ENCODE assay signal across 8 mouse cellular contexts in genomic region chr17:24696011-24696697, GRCm38 (mm10). TPM values are rescaled to one million over a fixed set of nuclear protein-coding genes. Genes with fewer than 3 reads are reported as not detected.
A peak's percentile ranks its signal among the peaks of the same experiment; 100 is the strongest.
DNase-seq lines count a peak whose midpoint lies in the region; ATAC-seq and TF ChIP-seq lines count a peak whose summit lies in the region.

Gene Gfer, minus strand, starts transcription at chr17:24696156.
Gene Noxo1, plus strand, starts transcription at chr17:24696234.

- under 1% methylated on average over 76 of the region's 76 CpGs for WGBS in forebrain, embryonic 10.5 days
- under 1% methylated on average over 62 of the region's 76 CpGs for WGBS in heart, embryonic 15.5 days
- under 1% methylated on average over 75 of the region's 76 CpGs for WGBS in liver, embryonic 16.5 days (ENCODE audit: insufficient replicate concordance)
- under 1% methylated on average over 61 of the region's 76 CpGs for WGBS in neural tube, embryonic 13.5 days

- no peaks in the 10 kb centered on the region for H3K9me3 ChIP-seq in forebrain, embryonic 10.5 days
- H3K9me3 ChIP-seq in heart, embryonic 15.5 days (replicated peaks): no peaks in the 10 kb centered on the region
- no peaks in the 10 kb centered on the region for H3K9me3 ChIP-seq in liver, embryonic 16.5 days (replicated peaks; ENCODE audit: control insufficient read depth, low read length)
- H3K9me3 ChIP-seq in neural tube, embryonic 13.5 days: no peaks in the 10 kb centered on the region

- ATAC-seq in CD4-positive, CD25-positive, alpha-beta regulatory T cell, adult 4 months: peak; percentile 93
- peak; percentile 94 for ATAC-seq in heart, embryonic 15.5 days (replicated peaks; ENCODE audit: insufficient number of reproducible peaks, insufficient read depth, low FRiP score, low read depth)
- peak; percentile 97 for ATAC-seq in liver, embryonic 16.5 days (ENCODE audit: low read depth)
- peak; percentile 95 for ATAC-seq in neural tube, embryonic 13.5 days (ENCODE audit: low read depth)

- peak within 1 kb of the TSS; percentile 84 for H3K4me3 ChIP-seq in forebrain, embryonic 10.5 days
- H3K4me3 ChIP-seq in heart, embryonic 15.5 days: peak within 1 kb of the TSS; percentile 76
- H3K4me3 ChIP-seq in liver, embryonic 16.5 days (ENCODE audit: low read depth, low read length): peak within 1 kb of the TSS; percentile 85
- peak within 1 kb of the TSS; percentile 77 for H3K4me3 ChIP-seq in neural tube, embryonic 13.5 days
- peak within 1 kb of the TSS; percentile 75 for H3K4me3 ChIP-seq in testis, adult 2 months (ENCODE audit: control insufficient read depth, low read depth, low read length)

- peak; percentile 88 for TF ChIP-seq POLR2A in testis, adult 2 months (IDR thresholded peaks at IDR 0.05; ENCODE audit: control insufficient read depth, low read depth, low read length)

- peak; percentile 78 for DNase-seq in c-Kit-negative CD71-positive TER-119-positive erythroid progenitor cells, embryonic 14.5 days (ENCODE audit: low read depth, low spot score)
- DNase-seq in forebrain, embryonic 10.5 days (ENCODE audit: extremely low spot score, low spot score): peak; percentile 83
- peak; percentile 88 to 95 for DNase-seq in kidney, postnatal 25 days

- peak within 1 kb of the TSS; percentile 76 for H3K9ac ChIP-seq in heart, embryonic 15.5 days
- peak within 1 kb of the TSS; percentile 86 for H3K9ac ChIP-seq in liver, embryonic 16.5 days (ENCODE audit: low read depth, low read length)
- peak within 1 kb of the TSS; percentile 86 for H3K9ac ChIP-seq in neural tube, embryonic 13.5 days

- peak within 1 kb of the TSS; percentile 94 for H3K27ac ChIP-seq in forebrain, embryonic 10.5 days
- H3K27ac ChIP-seq in heart, embryonic 15.5 days: peak within 1 kb of the TSS; percentile 81
- peak within 1 kb of the TSS; percentile 80 for H3K27ac ChIP-seq in liver, embryonic 16.5 days (ENCODE audit: low read length)
- peak within 1 kb of the TSS; percentile 90 for H3K27ac ChIP-seq in neural tube, embryonic 13.5 days (replicated peaks)
- H3K27ac ChIP-seq in testis, adult 2 months (ENCODE audit: control insufficient read depth, insufficient read depth, low read depth, low read length): peak within 1 kb of the TSS; percentile 85

- peaks cover 41% of the 10 kb centered on the region for H3K4me1 ChIP-seq in forebrain, embryonic 10.5 days
- peaks cover 21% of the 10 kb centered on the region for H3K4me1 ChIP-seq in heart, embryonic 15.5 days (replicated peaks)
- peaks cover 19% of the 10 kb centered on the region for H3K4me1 ChIP-seq in liver, embryonic 16.5 days (ENCODE audit: control insufficient read depth, low read depth, low read length)
- peaks cover 36% of the 10 kb centered on the region for H3K4me1 ChIP-seq in neural tube, embryonic 13.5 days (replicated peaks)
- peaks cover 5% of the 10 kb centered on the region for H3K4me1 ChIP-seq in testis, adult 2 months (ENCODE audit: control insufficient read depth, insufficient read depth, low read length)

- peaks cover 17% of the 10 kb centered on the region for H3K27me3 ChIP-seq in forebrain, embryonic 10.5 days (ENCODE audit: poor library complexity, severe bottlenecking)
- H3K27me3 ChIP-seq in heart, embryonic 15.5 days: peaks cover under 1% of the 10 kb centered on the region; the same call in 1 of the 2 replicates
- peaks cover 7% of the 10 kb centered on the region for H3K27me3 ChIP-seq in liver, embryonic 16.5 days (ENCODE audit: control insufficient read depth, insufficient read depth, low read depth, low read length)
- peaks cover 9% of the 10 kb centered on the region for H3K27me3 ChIP-seq in neural tube, embryonic 13.5 days
- H3K27me3 ChIP-seq in testis, adult 2 months (ENCODE audit: control insufficient read depth, insufficient read depth, low read length): no peaks in the 10 kb centered on the region

- no peak for TF ChIP-seq CTCF in testis, adult 2 months (IDR thresholded peaks at IDR 0.05; ENCODE audit: control insufficient read depth, insufficient read depth, insufficient replicate concordance, low read depth, low read length)

- H3K36me3 ChIP-seq in forebrain, embryonic 10.5 days (replicated peaks): peaks cover 43% of the 10 kb centered on the region
- peaks cover 24% of the 10 kb centered on the region for H3K36me3 ChIP-seq in heart, embryonic 15.5 days
- peaks cover 5% of the 10 kb centered on the region; the same call in 1 of the 2 replicates for H3K36me3 ChIP-seq in liver, embryonic 16.5 days (ENCODE audit: control insufficient read depth, insufficient read depth)
- peaks cover 35% of the 10 kb centered on the region for H3K36me3 ChIP-seq in neural tube, embryonic 13.5 days
- no peaks in the 10 kb centered on the region for H3K36me3 ChIP-seq in testis, adult 2 months (ENCODE audit: control insufficient read depth, insufficient read depth, low read length)

- H3K4me2 ChIP-seq in heart, embryonic 15.5 days: peak within 1 kb of the TSS; percentile 92
- H3K4me2 ChIP-seq in liver, embryonic 16.5 days (ENCODE audit: low read depth, low read length): peak within 1 kb of the TSS; percentile 94
- H3K4me2 ChIP-seq in neural tube, embryonic 13.5 days: peak within 1 kb of the TSS; percentile 79

RNA-seq across cellular contexts. Expression of gene Gfer, which starts in this region (rescaled TPM):
- 10 to 100 TPM; 13.5 to 21.7 TPM for polyA plus RNA-seq in CD4-positive, CD25-positive, alpha-beta regulatory T cell, adult 4 months (2017; shearing (Covaris generic))
- polyA plus RNA-seq in forebrain, embryonic 10.5 days (2016; fragmentation: Nextera tagmentation; extraction: Ambion mirVana): 57.7 and 60.3 TPM in 2 replicates
- polyA plus RNA-seq in heart, embryonic 15.5 days (2015; fragmentation: Nextera tagmentation; extraction: Ambion mirVana): 26.3 and 26.8 TPM in 2 replicates
- polyA plus RNA-seq in liver, embryonic 16.5 days (2015; fragmentation: Nextera tagmentation; extraction: Ambion mirVana): 23.7 and 23.9 TPM in 2 replicates
- 34.3 and 39.6 TPM in 2 replicates for polyA plus RNA-seq in neural tube, embryonic 13.5 days (2015; fragmentation: Nextera tagmentation; extraction: Ambion mirVana)
- 144 and 150 TPM in 2 replicates for polyA plus RNA-seq in testis, adult 2 months (2012; rRNA removed)

RNA-seq across cellular contexts. Expression of gene Noxo1, which starts in this region (rescaled TPM):
- 1 to 10 TPM; 1.2 to 1.4 TPM for polyA plus RNA-seq in CD4-positive, CD25-positive, alpha-beta regulatory T cell, adult 4 months (2017; shearing (Covaris generic))
- polyA plus RNA-seq in forebrain, embryonic 10.5 days (2016; fragmentation: Nextera tagmentation; extraction: Ambion mirVana): 0.79 and 1.0 TPM in 2 replicates
- 0.94 and 1.3 TPM in 2 replicates for polyA plus RNA-seq in heart, embryonic 15.5 days (2015; fragmentation: Nextera tagmentation; extraction: Ambion mirVana)
- polyA plus RNA-seq in liver, embryonic 16.5 days (2015; fragmentation: Nextera tagmentation; extraction: Ambion mirVana): 0.37 and 0.42 TPM in 2 replicates
- 1.1 and 1.5 TPM in 2 replicates for polyA plus RNA-seq in neural tube, embryonic 13.5 days (2015; fragmentation: Nextera tagmentation; extraction: Ambion mirVana)
- polyA plus RNA-seq in testis, adult 2 months (2012; rRNA removed): 62.1 and 63.2 TPM in 2 replicates

Comparison
In these comparisons a context has a peak if more than half of its experiments do, and no peak if none do; other contexts are left out.
1. Peak in every context shown above with its lines: DNase-seq, ATAC-seq, H3K4me3 ChIP-seq and H3K27ac ChIP-seq.
2. RNA of gene Noxo1 (polyA plus RNA-seq): 62.1 to 63.2 TPM in testis, adult 2 months; 1.1 to 1.5 TPM in neural tube, embryonic 13.5 days, 1.2 to 1.4 TPM in CD4-positive, CD25-positive, alpha-beta regulatory T cell, adult 4 months, 0.94 to 1.3 TPM in heart, embryonic 15.5 days, 0.79 to 1.0 TPM in forebrain, embryonic 10.5 days and 0.37 to 0.42 TPM in liver, embryonic 16.5 days; every median in the first group is over 10 times any median in the second.